ENCODE assay signal across 9 mouse cellular contexts in genomic region chr10:43021512-43022116, GRCm38 (mm10).
DNase-seq lines count a peak whose midpoint lies in the region; ATAC-seq and TF ChIP-seq lines count a peak whose summit lies in the region.
"Had no signal": no experiment of that assay in that cellular context is flagged by ENCODE, and none has a peak within 500 bp of the region (broad histone marks: within the 10 kb centered on the region; RNA-seq: fewer than 3 reads in every experiment).

No protein-coding gene starts in this region.

- no peaks in the 10 kb centered on the region for H3K36me3 ChIP-seq in kidney, embryonic 16.5 days (ENCODE audit: insufficient read depth, low read length)
- no peaks in the 10 kb centered on the region for H3K36me3 ChIP-seq in heart, embryonic 16.5 days (ENCODE audit: control insufficient read depth, insufficient read depth)
- H3K36me3 ChIP-seq in limb, embryonic 14.5 days (ENCODE audit: control insufficient read depth, insufficient read depth, low read length): no peaks in the 10 kb centered on the region
- H3K36me3 ChIP-seq in stomach, embryonic 14.5 days (ENCODE audit: control insufficient read depth, insufficient read depth, low read length): no peaks in the 10 kb centered on the region
- H3K36me3 ChIP-seq: G1E had no signal

- under 1% methylated on average over 69 of the region's 69 CpGs for WGBS in kidney, embryonic 16.5 days
- WGBS in heart, embryonic 16.5 days: 1% methylated on average over 68 of the region's 69 CpGs
- WGBS in limb, embryonic 14.5 days: 1% methylated on average over 42 of the region's 69 CpGs
- under 1% methylated on average over 62 of the region's 69 CpGs for WGBS in stomach, embryonic 14.5 days

- no peak overlapping the region for H3K27ac ChIP-seq in kidney, embryonic 16.5 days (ENCODE audit: low read length)
- no peak overlapping the region for H3K27ac ChIP-seq in heart, embryonic 16.5 days (ENCODE audit: low read length)
- H3K27ac ChIP-seq in limb, embryonic 14.5 days (replicated peaks; ENCODE audit: low read depth, low read length): no peak overlapping the region
- H3K27ac ChIP-seq in stomach, embryonic 14.5 days (ENCODE audit: low read length): no peak overlapping the region

- H3K4me2 ChIP-seq in kidney, embryonic 16.5 days (replicated peaks; ENCODE audit: low read depth, low read length): peak overlapping the region; percentile 100
- peak overlapping the region; percentile 92 for H3K4me2 ChIP-seq in heart, embryonic 16.5 days (ENCODE audit: low read depth, low read length)
- peak overlapping the region; percentile 98 for H3K4me2 ChIP-seq in limb, embryonic 14.5 days (replicated peaks; ENCODE audit: low read depth, low read length, severe bottlenecking)
- peak overlapping the region; percentile 99 for H3K4me2 ChIP-seq in stomach, embryonic 14.5 days (replicated peaks; ENCODE audit: low read depth, low read length)

- H3K4me1 ChIP-seq in kidney, embryonic 16.5 days (ENCODE audit: insufficient read depth, low read length): peaks cover 17% of the 10 kb centered on the region
- peaks cover 7% of the 10 kb centered on the region for H3K4me1 ChIP-seq in heart, embryonic 16.5 days (ENCODE audit: control insufficient read depth, insufficient read depth, low read length)
- H3K4me1 ChIP-seq in limb, embryonic 14.5 days (ENCODE audit: control insufficient read depth, insufficient read depth, low read length): peaks cover 10% of the 10 kb centered on the region
- peaks cover 10% of the 10 kb centered on the region; the same call in 1 of the 2 replicates for H3K4me1 ChIP-seq in stomach, embryonic 14.5 days (ENCODE audit: control insufficient read depth, insufficient read depth, low read length)

- DNase-seq in kidney, adult 8-10 months: no peak
- peak; percentile 44 to 50 for DNase-seq in adrenal gland, adult 18-20 months (ENCODE audit: low spot score in 2 of 2)
- DNase-seq in limb, embryonic 14.5 days (ENCODE audit: low spot score): no peak
- no peak for DNase-seq in spleen, adult 18-20 months

- TF ChIP-seq POLR2A in limb, embryonic 14.5 days (IDR thresholded peaks at IDR 0.05; ENCODE audit: borderline replicate concordance, extremely low read depth, insufficient read depth, insufficient read length): no peak

- peaks cover 51% of the 10 kb centered on the region for H3K27me3 ChIP-seq in kidney, embryonic 16.5 days (ENCODE audit: insufficient read depth, low read length)
- peaks cover 36% of the 10 kb centered on the region for H3K27me3 ChIP-seq in heart, embryonic 16.5 days (ENCODE audit: control insufficient read depth, insufficient read depth, low read length)
- peaks cover 45% of the 10 kb centered on the region for H3K27me3 ChIP-seq in limb, embryonic 14.5 days (ENCODE audit: control insufficient read depth, insufficient read depth, low read length)
- H3K27me3 ChIP-seq in stomach, embryonic 14.5 days (ENCODE audit: control insufficient read depth, insufficient read depth, low read length): peaks cover 28% of the 10 kb centered on the region

- no peaks in the 10 kb centered on the region for H3K9me3 ChIP-seq in kidney, embryonic 16.5 days (ENCODE audit: low read length)
- H3K9me3 ChIP-seq in heart, embryonic 16.5 days (replicated peaks; ENCODE audit: control insufficient read depth, low read length): no peaks in the 10 kb centered on the region
- no peaks in the 10 kb centered on the region for H3K9me3 ChIP-seq in limb, embryonic 14.5 days (ENCODE audit: control insufficient read depth, low read length)
- no peaks in the 10 kb centered on the region for H3K9me3 ChIP-seq in stomach, embryonic 14.5 days (ENCODE audit: control insufficient read depth, low read depth, low read length)

- peak overlapping the region; percentile 60 for H3K4me3 ChIP-seq in kidney, embryonic 16.5 days (ENCODE audit: low read length)
- peak overlapping the region; percentile 61 for H3K4me3 ChIP-seq in heart, embryonic 16.5 days (ENCODE audit: low read length)
- peak overlapping the region; percentile 54 for H3K4me3 ChIP-seq in limb, embryonic 14.5 days (replicated peaks; ENCODE audit: low read length)
- peak overlapping the region; percentile 51 for H3K4me3 ChIP-seq in stomach, embryonic 14.5 days (ENCODE audit: low read depth, low read length)

- peak; percentile 77; the same call in 1 of the 2 replicates for ATAC-seq in kidney, embryonic 16.5 days (ENCODE audit: low FRiP score, low TSS enrichment)
- peak; percentile 42; the same call in 1 of the 2 replicates for ATAC-seq in common myeloid progenitor, adult 5-6 weeks (replicated peaks; ENCODE audit: low read depth, poor library complexity, severe bottlenecking)
- ATAC-seq in heart, embryonic 16.5 days (replicated peaks; ENCODE audit: extremely low read depth, insufficient read depth, low FRiP score): peak; percentile 32; the same call in 1 of the 2 replicates
- ATAC-seq in limb, embryonic 14.5 days (ENCODE audit: low FRiP score, low read depth): peak; percentile 47; the same call in 1 of the 2 replicates
- ATAC-seq in stomach, embryonic 14.5 days (ENCODE audit: insufficient number of reproducible peaks, insufficient read depth, low FRiP score, low read depth): peak; percentile 63; the same call in 1 of the 2 replicates

- H3K9ac ChIP-seq in kidney, embryonic 16.5 days (replicated peaks; ENCODE audit: low read length): peak overlapping the region; percentile 68
- H3K9ac ChIP-seq in heart, embryonic 16.5 days (ENCODE audit: low read length): peak overlapping the region; percentile 66
- H3K9ac ChIP-seq in limb, embryonic 14.5 days (ENCODE audit: low read depth, low read length, severe bottlenecking): peak overlapping the region; percentile 59
- H3K9ac ChIP-seq in stomach, embryonic 14.5 days (replicated peaks; ENCODE audit: low read depth, low read length): peak overlapping the region; percentile 40; the same call in 1 of the 2 replicates

Comparison
In these comparisons a context has a peak if more than half of its experiments do, and no peak if none do; other contexts are left out.
1. DNase-seq: peak in adrenal gland, adult 18-20 months (2 of 2); none in kidney, adult 8-10 months (0 of 2), limb, embryonic 14.5 days (single experiment) and spleen, adult 18-20 months (0 of 2).
2. Peak in every context shown above with its lines, with median percentiles within 50 percentile points of each other: ATAC-seq, H3K4me2 ChIP-seq, H3K4me3 ChIP-seq and H3K9ac ChIP-seq.